Mouse (Mus musculus) lung, adult 2 months (tissue): ENCODE results near the gene Tmem167. TPM values are rescaled to one million over a fixed set of nuclear protein-coding genes. Genes with fewer than 3 reads are reported as not detected.

Experiments
- DNase-seq: peaks from one replicate; pipeline ENCODE4 v3.0.0; 2022
- H3K4me1 ChIP-seq: fragments of 200-500 bp; 2 replicates; pipeline ENCODE4 v1.6.1; 2011; ENCODE audit warnings: low read length; ENCODE audit not compliant: control insufficient read depth, insufficient read depth
- H3K4me3 ChIP-seq: fragments of 200-500 bp; replicated peaks from 2 replicates; pipeline ENCODE3; 2011; ENCODE audit warnings: low read depth, mild to moderate bottlenecking, control low read depth, low read length; ENCODE audit errors: extremely low read depth
- CTCF ChIP-seq: fragments of 200-500 bp; IDR thresholded peaks from 2 replicates; pipeline ENCODE4 v1.5.1; 2011; ENCODE audit warnings: mild to moderate bottlenecking, low read length, control low read depth; ENCODE audit not compliant: insufficient read depth
- POLR2A ChIP-seq: fragments of 200-500 bp; IDR thresholded peaks from 2 replicates; pipeline ENCODE4 v1.6.1; 2011; ENCODE audit warnings: low read depth, mild to moderate bottlenecking, control low read depth, low read length, borderline replicate concordance; ENCODE audit errors: extremely low read depth
- WGBS: fragments of 180-500 bp; shearing (Covaris S2); methylation state at CpG from one replicate; pipeline ENCODE4 v1.1.7; 2018; 5-methylcytosine and 5-hydroxymethylcytosine counted together
- polyA plus RNA-seq: library from polyadenylated mRNA; depleted of rRNA; stranded (reverse); fragments of >200 nt; gene quantifications from 2 replicates; pipeline ENCODE4 v1.2.3, GENCODE M21; 2012

The Tmem167 gene
- polyA plus RNA-seq, 1 experiment: 2.9 TPM

DNA sequence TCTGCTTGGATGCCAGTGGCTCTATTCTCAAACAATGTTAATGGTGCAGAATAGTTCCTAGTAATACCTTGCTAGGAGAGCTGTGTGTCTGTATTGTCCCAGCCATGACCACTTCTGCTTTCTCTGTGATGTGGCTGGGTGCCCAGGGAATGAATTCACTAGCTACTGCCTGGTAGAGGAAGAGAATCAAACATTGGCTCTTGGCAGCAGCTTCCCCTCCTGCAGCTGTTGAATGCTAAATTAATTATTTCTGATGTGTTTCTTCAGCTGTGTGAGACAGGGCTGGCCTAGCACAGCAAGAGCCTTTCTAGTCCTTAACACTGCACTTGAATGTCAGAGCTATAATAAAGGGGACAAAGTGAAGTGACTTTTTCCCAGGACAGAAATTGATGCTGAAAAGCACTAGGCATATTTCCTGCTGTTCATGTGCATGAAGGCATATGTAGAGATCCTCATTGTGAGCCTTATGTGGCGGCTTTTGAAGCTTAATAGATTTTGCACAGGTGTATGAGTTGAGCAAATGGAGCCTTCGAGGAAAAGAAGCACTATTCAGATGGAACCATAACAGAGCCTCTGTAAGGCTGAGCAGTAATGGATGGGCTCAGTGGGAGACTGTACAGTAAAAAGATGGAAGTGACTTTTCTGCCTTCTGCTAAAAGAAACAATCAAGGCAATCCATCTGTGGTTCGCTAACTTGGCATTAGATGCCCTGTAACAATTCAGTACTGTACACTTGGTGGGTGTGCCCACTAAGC lies 47.4 kb downstream of the Tmem167 start:
- no peak overlapping the region for H3K4me3 ChIP-seq
- DNase-seq: no peak
- TF ChIP-seq CTCF: no peak
- TF ChIP-seq POLR2A: no peak

DNA sequence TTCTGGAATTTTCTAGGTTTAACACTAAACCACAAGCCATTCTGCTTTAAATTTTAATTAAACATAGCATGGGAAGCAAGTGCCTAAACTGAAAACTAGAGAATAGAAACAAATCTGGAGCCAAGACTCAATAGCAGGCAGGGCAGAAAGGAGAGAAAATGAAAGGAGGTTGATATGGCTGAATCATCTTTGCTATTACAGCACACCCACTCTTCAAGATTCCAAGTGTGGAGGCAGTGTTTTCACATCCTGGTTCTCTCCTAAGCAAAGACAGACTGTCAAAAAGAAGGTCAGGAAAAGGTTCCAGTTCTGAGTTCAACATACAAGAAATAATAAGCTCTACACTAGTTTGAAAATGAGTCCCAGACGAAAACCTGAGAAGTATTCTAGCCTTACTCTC lies 52.8 kb downstream of the Tmem167 start:
- Histone ChIP-seq H3K4me3 (no peak overlapping the region), H3K4me1 (no peaks in the 10 kb centered on the region)
- 93% methylated on average over 1 of the region's 1 CpGs for WGBS
- TF ChIP-seq POLR2A (no peak), CTCF (no peak)
- no peak for DNase-seq

More for the DNA sequence above, 47.4 kb downstream of the Tmem167 start:
- no peaks in the 10 kb centered on the region for H3K4me1 ChIP-seq
- 82% methylated on average over 3 of the region's 3 CpGs for WGBS

DNA sequence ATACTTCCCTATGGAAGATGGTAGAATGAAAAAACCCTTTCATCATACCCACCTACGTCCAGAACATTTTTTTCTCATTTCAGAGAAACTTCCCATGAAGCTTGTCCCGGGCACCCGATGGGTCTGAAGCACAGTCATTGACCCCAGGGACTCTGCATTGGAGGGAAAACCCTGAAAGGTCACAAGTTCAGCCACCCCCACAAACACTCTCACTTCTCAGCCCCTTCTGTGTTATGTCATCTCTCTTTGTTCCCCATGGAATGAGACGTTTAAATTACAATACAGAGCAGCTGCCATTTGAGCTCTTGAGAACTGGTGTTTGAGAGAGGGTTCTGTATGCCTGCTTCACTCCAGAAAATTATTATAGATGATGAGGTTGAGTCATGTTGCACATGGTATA lies 54.3 kb downstream of the Tmem167 start:
- Histone ChIP-seq H3K4me3 (no peak overlapping the region), H3K4me1 (no peaks in the 10 kb centered on the region)
- WGBS: 39% methylated on average over 4 of the region's 4 CpGs
- TF ChIP-seq CTCF (no peak), POLR2A (no peak)
- no peak for DNase-seq

DNA sequence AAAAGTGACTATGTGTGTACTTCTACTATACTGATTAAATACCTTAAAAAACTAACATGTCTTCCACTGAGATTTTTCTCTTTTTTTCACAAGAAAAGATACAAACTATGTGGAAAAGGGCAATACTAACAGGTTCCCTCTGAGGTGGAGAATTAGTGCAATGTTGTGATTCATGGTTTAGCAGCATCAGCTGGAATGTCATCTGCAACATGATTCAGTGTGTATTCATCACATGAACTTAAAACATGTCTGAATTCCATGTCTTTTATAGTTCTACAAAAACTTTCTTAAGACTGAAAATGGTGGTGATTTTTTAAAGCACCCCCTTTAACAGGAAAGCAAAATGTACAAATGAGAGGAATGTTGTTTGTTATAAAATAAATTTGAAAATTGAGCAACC lies 63.0 kb downstream of the Tmem167 start:
- no peak for DNase-seq
- Histone ChIP-seq H3K4me1 (no peaks in the 10 kb centered on the region), H3K4me3 (no peak overlapping the region)

DNA sequence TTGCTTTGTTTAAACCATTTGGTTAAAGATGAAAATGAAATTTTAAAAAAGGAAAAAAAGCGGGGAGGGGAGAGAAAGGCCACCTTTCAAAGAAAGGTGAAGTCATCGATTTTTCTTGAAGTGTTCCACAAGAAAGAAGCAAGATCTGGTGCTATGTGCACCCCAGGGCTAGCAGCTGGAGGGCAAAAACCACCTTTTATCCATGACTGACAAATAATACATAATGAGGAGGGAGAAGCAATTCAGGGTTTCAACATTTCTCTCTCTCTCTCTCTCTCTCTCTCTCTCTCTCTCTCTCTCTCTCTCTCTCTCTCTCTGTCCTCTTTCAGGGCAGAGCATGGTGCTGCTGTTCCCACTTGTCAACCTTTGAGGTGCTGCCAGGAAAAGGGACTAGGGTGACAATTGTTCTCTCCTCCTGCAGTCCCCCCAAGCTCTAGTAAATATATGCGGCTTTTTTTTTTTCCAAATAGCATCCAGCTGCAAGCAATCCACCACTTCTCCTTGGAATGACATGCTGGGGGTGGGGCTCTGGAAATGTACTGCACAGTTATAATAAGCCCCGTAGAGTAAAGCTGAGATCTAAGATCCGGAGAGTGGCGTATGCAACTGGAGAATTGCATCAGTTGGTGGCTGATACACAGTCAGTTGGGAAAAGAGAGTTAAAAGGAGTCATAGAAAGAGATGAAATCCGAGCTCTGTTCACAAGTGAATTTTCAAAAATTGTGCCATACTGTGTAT lies 63.8 kb downstream of the Tmem167 start:
- no peaks in the 10 kb centered on the region for H3K4me1 ChIP-seq
- no peak overlapping the region for H3K4me3 ChIP-seq
- TF ChIP-seq POLR2A: no peak
- 51% methylated on average over 7 of the region's 7 CpGs for WGBS
- DNase-seq: no peak

More for the DNA sequence above, 63.0 kb downstream of the Tmem167 start:
- no peak for TF ChIP-seq CTCF
- no peak for TF ChIP-seq POLR2A

DNA sequence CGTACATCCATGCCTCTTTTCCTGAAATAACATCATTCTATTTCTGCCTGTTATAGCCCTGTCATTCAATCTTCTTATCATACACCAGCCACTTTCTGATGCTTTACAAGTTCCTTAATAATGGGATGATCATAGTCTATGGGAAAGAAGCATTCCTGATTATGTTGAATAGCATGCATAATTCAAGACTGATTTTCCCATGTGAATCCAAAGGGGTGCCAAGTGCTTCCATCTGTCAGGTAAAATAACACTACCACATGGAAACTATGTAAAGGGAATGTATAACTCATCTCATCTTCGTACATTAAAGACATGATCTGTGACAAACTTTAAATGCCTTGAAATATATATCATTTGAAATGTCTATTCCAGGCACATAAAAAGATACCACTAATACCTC lies 75.2 kb downstream of the Tmem167 start:
- WGBS: 89% methylated on average over 2 of the region's 2 CpGs
- TF ChIP-seq CTCF: no peak
- TF ChIP-seq POLR2A: no peak
- no peak for DNase-seq
- Histone ChIP-seq H3K4me3 (no peak overlapping the region), H3K4me1 (no peaks in the 10 kb centered on the region)

DNA sequence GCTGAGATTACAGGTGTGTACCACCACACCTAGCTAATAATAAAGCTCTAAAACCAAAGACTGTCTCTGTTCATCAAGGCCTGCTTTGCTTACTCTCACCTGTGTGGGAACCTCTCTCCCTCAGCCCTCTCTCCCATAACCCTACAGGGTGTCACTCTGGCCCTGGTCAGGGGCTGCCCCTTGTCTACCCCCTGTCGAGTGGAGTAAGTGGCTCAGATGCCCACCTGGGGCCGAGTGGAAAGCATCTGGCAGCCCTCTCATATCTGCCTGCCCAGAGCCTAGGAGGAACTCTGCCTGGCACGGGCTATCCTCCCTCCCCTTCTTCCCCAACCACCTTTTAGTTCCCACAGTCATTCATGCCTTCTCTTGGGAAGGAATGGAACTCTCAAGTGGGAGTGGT lies 78.1 kb downstream of the Tmem167 start:
- WGBS: 55% methylated on average over 3 of the region's 3 CpGs
- TF ChIP-seq CTCF (no peak), POLR2A (no peak)

DNA sequence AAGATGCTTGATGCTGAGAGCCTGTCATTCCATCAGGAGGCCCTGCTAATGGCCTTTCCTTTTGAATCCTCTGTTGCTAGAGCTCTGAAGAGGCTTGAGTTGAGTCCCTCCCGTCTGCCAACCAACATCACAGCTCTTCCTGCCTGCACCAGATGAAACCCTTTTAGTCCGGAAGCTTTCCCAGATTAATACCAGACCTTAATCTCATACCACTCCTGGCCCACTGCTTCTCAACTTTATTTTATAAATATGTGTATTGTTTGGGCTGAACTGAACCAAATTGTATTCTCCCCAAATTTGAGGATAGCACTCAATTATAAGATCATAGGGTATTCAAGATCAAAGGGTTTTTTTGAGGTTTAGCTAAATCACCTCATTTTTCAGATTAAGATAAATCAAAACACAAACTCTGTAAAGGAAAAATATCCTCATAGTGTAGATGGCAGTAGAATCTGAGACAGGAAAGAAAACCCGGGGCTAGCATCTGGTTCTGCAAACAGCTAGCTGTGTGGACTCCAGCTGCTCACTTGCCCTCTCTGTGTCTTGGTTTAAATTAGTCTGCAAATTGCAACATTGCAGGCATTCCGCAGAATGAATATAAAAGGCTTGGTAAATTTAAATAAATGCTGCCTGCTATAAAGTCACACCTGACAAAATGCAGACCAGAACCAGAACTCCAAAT lies 81.3 kb downstream of the Tmem167 start:
- H3K4me3 ChIP-seq: no peak overlapping the region
- no peak for TF ChIP-seq CTCF
- TF ChIP-seq POLR2A: no peak
- no peak for DNase-seq
- H3K4me1 ChIP-seq: no peaks in the 10 kb centered on the region
- 37% methylated on average over 4 of the region's 4 CpGs for WGBS

More for the DNA sequence above, 78.1 kb downstream of the Tmem167 start:
- no peaks in the 10 kb centered on the region for H3K4me1 ChIP-seq
- H3K4me3 ChIP-seq: no peak overlapping the region
- DNase-seq: no peak

DNA sequence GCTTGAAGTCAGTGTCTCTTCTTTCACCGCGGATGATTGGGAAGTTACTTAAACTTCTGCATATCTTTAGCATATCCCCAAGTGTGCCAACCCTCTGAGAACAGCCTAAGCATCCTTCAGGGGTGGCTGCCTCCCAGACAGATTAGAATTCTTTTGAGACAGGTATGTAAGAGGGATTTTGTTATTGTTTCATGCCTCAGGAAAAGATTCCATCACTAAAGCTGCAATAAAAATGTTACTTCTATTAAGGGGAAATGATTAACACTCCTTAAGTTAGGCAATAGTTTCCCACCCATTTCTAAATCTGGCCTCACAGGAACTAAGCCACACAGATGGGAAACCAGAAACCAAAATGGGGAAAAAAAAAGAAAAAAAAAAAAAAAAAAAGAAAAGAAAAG lies 81.9 kb downstream of the Tmem167 start:
- no peak overlapping the region for H3K4me3 ChIP-seq
- no peaks in the 10 kb centered on the region for H3K4me1 ChIP-seq
- TF ChIP-seq POLR2A (no peak), CTCF (no peak)
- no peak for DNase-seq
- WGBS: 19% methylated on average over 2 of the region's 2 CpGs

DNA sequence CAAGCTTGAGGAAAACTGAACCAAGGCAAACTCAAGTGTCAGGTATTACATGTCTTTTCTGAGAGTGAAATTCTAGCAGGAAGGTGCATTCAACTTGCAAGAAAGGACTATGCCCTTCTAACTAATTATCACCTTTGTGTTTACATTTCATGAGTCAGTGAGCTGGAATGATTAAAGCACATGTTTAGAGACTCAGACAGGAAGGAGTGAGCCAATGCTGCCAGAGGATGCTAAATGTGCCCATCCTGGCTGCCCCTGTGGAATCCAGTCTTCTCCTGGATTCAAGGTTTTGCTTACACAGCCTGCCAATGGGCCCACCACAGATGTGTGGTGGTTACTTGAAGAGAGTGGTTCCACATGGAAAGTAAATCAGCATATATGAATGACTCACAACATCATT lies 82.5 kb downstream of the Tmem167 start:
- DNase-seq: no peak
- TF ChIP-seq CTCF: no peak
- no peak for TF ChIP-seq POLR2A
- no peaks in the 10 kb centered on the region for H3K4me1 ChIP-seq
- H3K4me3 ChIP-seq: no peak overlapping the region
